Mouse (Mus musculus) hindbrain, embryonic 16.5 days (tissue): ENCODE data around the gene Nsg2. TPM values are rescaled to one million over a fixed set of nuclear protein-coding genes. Genes with fewer than 3 reads are reported as not detected.

ENCODE experiments used
- ATAC-seq: fragments of 200-750 bp; cut with Nextera tagmentation; 2 replicates; pipeline ENCODE4 v1.8.0; 2017; ENCODE audit warnings: moderate TSS enrichment, moderate library complexity
- H3K27ac ChIP-seq: fragments of 300-500 bp; sonication (generic); 2 replicates; pipeline ENCODE4 v1.5.1; 2014; ENCODE audit warnings: low read depth, mild to moderate bottlenecking, control low read depth, low read length, moderate library complexity
- H3K27me3 ChIP-seq: fragments of 300-500 bp; sonication (generic); replicated peaks from 2 replicates; pipeline ENCODE4 v1.6.1; 2014; ENCODE audit warnings: low read length; ENCODE audit not compliant: control insufficient read depth, insufficient read depth
- H3K36me3 ChIP-seq: fragments of 300-500 bp; sonication (generic); 2 replicates; pipeline ENCODE4 v1.6.1; 2014; ENCODE audit warnings: mild to moderate bottlenecking, low read length, moderate library complexity, mixed read lengths; ENCODE audit not compliant: control insufficient read depth, insufficient read depth
- H3K4me1 ChIP-seq: fragments of 300-500 bp; sonication (generic); 2 replicates; pipeline ENCODE4 v1.6.1; 2014; ENCODE audit warnings: low read depth, low read length; ENCODE audit not compliant: control insufficient read depth, insufficient read depth
- H3K4me2 ChIP-seq: fragments of 300-500 bp; sonication (generic); 2 replicates; pipeline ENCODE4 v1.6.1; 2014; ENCODE audit warnings: mild to moderate bottlenecking, low read length, control low read depth, moderate library complexity
- H3K4me3 ChIP-seq: fragments of 300-500 bp; sonication (generic); 2 replicates; pipeline ENCODE4 v1.5.1; 2014; ENCODE audit warnings: mild to moderate bottlenecking, low read length, control low read depth, moderate library complexity
- H3K9ac ChIP-seq: fragments of 300-500 bp; sonication (generic); 2 replicates; pipeline ENCODE4 v1.6.1; 2014; ENCODE audit warnings: low read depth, mild to moderate bottlenecking, control low read depth, low read length, moderate library complexity
- H3K9me3 ChIP-seq: fragments of 300-500 bp; sonication (generic); 2 replicates; pipeline ENCODE4 v1.6.1; 2014; ENCODE audit warnings: mild to moderate bottlenecking, low read length, moderate library complexity; ENCODE audit not compliant: control insufficient read depth
- WGBS: fragments of 180-500 bp; shearing (Covaris S2); extraction: QIAGEN DNeasy Blood & Tissue Kit; methylation state at CpG from one replicate; pipeline ENCODE4 v1.1.7; 2014; 5-methylcytosine and 5-hydroxymethylcytosine counted together
- polyA plus RNA-seq: library from polyadenylated mRNA; unstranded; fragments of >200 nt; fragmentation: Nextera tagmentation; extraction: Ambion mirVana; gene quantifications from 2 replicates; pipeline ENCODE4 v1.2.1, GENCODE M21; 2015

Nsg2 gene
- polyA plus RNA-seq, 1 experiment from 2014 or later: 557 TPM

DNA sequence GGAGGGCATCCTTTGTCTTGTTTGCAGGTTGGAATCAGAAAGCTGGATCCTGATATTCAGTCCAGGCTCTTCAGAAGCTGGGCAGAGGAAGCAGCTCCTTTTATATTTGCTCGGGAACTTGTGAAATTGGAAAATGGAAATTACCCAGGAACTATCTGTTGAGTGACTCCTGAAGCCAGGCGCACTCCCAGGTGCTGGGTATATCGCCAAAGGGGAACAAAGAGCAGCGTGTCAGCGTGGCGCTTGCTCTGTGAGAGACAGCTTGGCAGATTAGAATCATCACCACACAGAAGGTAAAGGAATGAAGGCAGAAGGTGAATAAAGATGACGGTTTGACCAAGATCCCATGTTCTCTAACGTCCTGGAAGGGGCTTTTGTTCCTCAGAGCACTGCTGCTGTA, 108.2 kb downstream of the Nsg2 start:
- WGBS: 37% methylated on average over 8 of the region's 8 CpGs

More for the DNA sequence above, 108.2 kb downstream of the Nsg2 start:
- Histone ChIP-seq H3K9ac (peak overlapping the region; percentile 6; the same call in 1 of the 2 replicates), H3K4me3 (no peak overlapping the region), H3K4me1 (peaks cover 18% of the 10 kb centered on the region), H3K36me3 (no peaks in the 10 kb centered on the region), H3K9me3 (no peaks in the 10 kb centered on the region), H3K4me2 (no peak overlapping the region), H3K27me3 (no peaks in the 10 kb centered on the region), H3K27ac (peak overlapping the region; percentile 26; the same call in 1 of the 2 replicates)
- no peak for ATAC-seq

Other genes with a start within 250 kb of the Nsg2 start
- gene Cpeb4, start 128.3 kb upstream of the Nsg2 start, polyA plus RNA-seq: 14.5 and 17.9 TPM in 2 replicates
- gene 4930524B15Rik, start 34.9 kb upstream of the Nsg2 start, polyA plus RNA-seq: 0.22 and 0.49 TPM in 2 replicates
- gene Il9r, start 199.8 kb downstream of the Nsg2 start, polyA plus RNA-seq: not detected in 2 replicates
- gene Snrnp25, start 205.0 kb downstream of the Nsg2 start, polyA plus RNA-seq: 45.6 and 49.9 TPM in 2 replicates
- 27.1 and 28.7 TPM in 2 replicates for gene Rhbdf1, start 221.8 kb downstream of the Nsg2 start, polyA plus RNA-seq
- gene Mpg, start 226.0 kb downstream of the Nsg2 start, polyA plus RNA-seq: 34.7 and 35.0 TPM in 2 replicates